Mouse (Mus musculus) brain, embryonic 14.5 days (tissue): ENCODE measurements around the gene Wwc2. TPM values are rescaled to one million over a fixed set of nuclear protein-coding genes. Genes with fewer than 3 reads are reported as not detected.

Source experiments
- DNase-seq: peaks from one replicate; pipeline ENCODE4 v3.0.0-alpha.2; 2011; ENCODE audit warnings: low read depth
- CTCF ChIP-seq: fragments of 200-500 bp; IDR thresholded peaks from 2 replicates; pipeline ENCODE4 v1.5.1; 2012; ENCODE audit warnings: inconsistent platforms, mild to moderate bottlenecking, moderate library complexity, borderline replicate concordance; ENCODE audit not compliant: insufficient read depth, insufficient read length; ENCODE audit errors: extremely low read depth
- POLR2A ChIP-seq: fragments of 200-500 bp; IDR thresholded peaks from 2 replicates; pipeline ENCODE4 v1.6.1; 2012; ENCODE audit warnings: mild to moderate bottlenecking, inconsistent platforms, borderline replicate concordance; ENCODE audit not compliant: poor library complexity, insufficient read depth, insufficient read length, severe bottlenecking; ENCODE audit errors: extremely low read depth
- polyA plus RNA-seq: library from polyadenylated mRNA; depleted of rRNA; stranded (reverse); fragments of >200 nt; gene quantifications from 2 replicates; pipeline ENCODE4 v1.2.3, GENCODE M21; 2012

Wwc2 gene
- polyA plus RNA-seq, 1 experiment = 6.8 TPM

- TF ChIP-seq POLR2A (no peak), CTCF (no peak)
These were observed 10.8 kb downstream of the Wwc2 start for GRCm38 (mm10) chr8:47979876-47980275.

GRCm38 (mm10) chr8:47978755-47979154 lies 12.0 kb downstream of the Wwc2 start:
- no peak for DNase-seq
- TF ChIP-seq CTCF (peak; percentile 56; the same call in 1 of the 2 replicates), POLR2A (no peak)

More at GRCm38 (mm10) chr8:47979876-47980275, 10.8 kb downstream of the Wwc2 start:
- DNase-seq = no peak

GRCm38 (mm10) chr8:47974963-47975314 lies 15.8 kb downstream of the Wwc2 start:
- no peak for TF ChIP-seq CTCF
- TF ChIP-seq POLR2A = no peak
- DNase-seq = no peak

GRCm38 (mm10) chr8:47974138-47974962 lies 16.4 kb downstream of the Wwc2 start:
- peak; percentile 84 for DNase-seq
- TF ChIP-seq CTCF (no peak), POLR2A (no peak)

GRCm38 (mm10) chr8:47971121-47971520 lies 19.6 kb downstream of the Wwc2 start:
- TF ChIP-seq POLR2A = no peak
- no peak for TF ChIP-seq CTCF
- no peak for DNase-seq

- no peak for TF ChIP-seq POLR2A
- no peak for TF ChIP-seq CTCF
- no peak for DNase-seq
These were observed 20.1 kb downstream of the Wwc2 start for GRCm38 (mm10) chr8:47970576-47970975.

- no peak for DNase-seq
- no peak for TF ChIP-seq POLR2A
- no peak for TF ChIP-seq CTCF
These were observed 23.4 kb downstream of the Wwc2 start for GRCm38 (mm10) chr8:47967045-47967920.

- TF ChIP-seq POLR2A (no peak), CTCF (no peak)
- DNase-seq = no peak
These were observed 28.2 kb downstream of the Wwc2 start for GRCm38 (mm10) chr8:47962484-47962883.

- peak; percentile 59 for DNase-seq
- TF ChIP-seq CTCF (no peak), POLR2A (no peak)
These were observed 28.7 kb downstream of the Wwc2 start for GRCm38 (mm10) chr8:47962005-47962404.

- DNase-seq = no peak
- TF ChIP-seq POLR2A (no peak), CTCF (no peak)
These were observed 33.2 kb downstream of the Wwc2 start for GRCm38 (mm10) chr8:47957560-47957959.

- DNase-seq = no peak
These were observed 39.3 kb downstream of the Wwc2 start for GRCm38 (mm10) chr8:47951380-47951932.

GRCm38 (mm10) chr8:47948836-47949235 lies 41.9 kb downstream of the Wwc2 start:
- DNase-seq = no peak
- TF ChIP-seq CTCF (no peak), POLR2A (no peak)

More at GRCm38 (mm10) chr8:47951380-47951932, 39.3 kb downstream of the Wwc2 start:
- TF ChIP-seq CTCF (peak; percentile 49; the same call in 1 of the 2 replicates), POLR2A (no peak)
